Comparison of ENCODE assay signal across 17 mouse cellular contexts in genomic region chr5:91566591-91566990, GRCm38 (mm10). TPM values are rescaled to one million over a fixed set of nuclear protein-coding genes. Genes with fewer than 3 reads are reported as not detected.
DNase-seq lines count a peak whose midpoint lies in the region; ATAC-seq and TF ChIP-seq lines count a peak whose summit lies in the region.
"Had no signal": no experiment of that assay in that cellular context is flagged by ENCODE, and none has a peak within 500 bp of the region (broad histone marks: within the 10 kb centered on the region; RNA-seq: fewer than 3 reads in every experiment).

No protein-coding gene starts in this region.

- H3K27me3 ChIP-seq in kidney, postnatal 0 days (ENCODE audit: insufficient read depth, low read length), result no peaks in the 10 kb centered on the region
- no peaks in the 10 kb centered on the region for H3K27me3 ChIP-seq in intestine, embryonic 14.5 days (replicated peaks; ENCODE audit: control insufficient read depth, insufficient read depth, low read length)
- no peaks in the 10 kb centered on the region for H3K27me3 ChIP-seq in stomach, postnatal 0 days (ENCODE audit: control insufficient read depth, insufficient read depth, low read length)
- H3K27me3 ChIP-seq: limb, embryonic 12.5 days; liver, embryonic 13.5 days; megakaryocyte, embryonic 14.5 days; neural tube, embryonic 13.5 days had no signal

- TF ChIP-seq CTCF in kidney, postnatal 0 days (IDR thresholded peaks at IDR 0.05; ENCODE audit: low read depth), result no peak
- no peak for TF ChIP-seq CTCF in stomach, postnatal 0 days (IDR thresholded peaks at IDR 0.05; ENCODE audit: low read depth)

- H3K4me3 ChIP-seq in kidney, postnatal 0 days (replicated peaks; ENCODE audit: low read depth, low read length), result no peak overlapping the region
- H3K4me3 ChIP-seq in intestine, embryonic 14.5 days (ENCODE audit: low read depth, low read length), result no peak overlapping the region
- no peak overlapping the region for H3K4me3 ChIP-seq in stomach, postnatal 0 days (ENCODE audit: low read depth, low read length)
- H3K4me3 ChIP-seq: limb, embryonic 12.5 days; liver, embryonic 13.5 days; megakaryocyte, embryonic 14.5 days; neural tube, embryonic 13.5 days had no signal

- DNase-seq in kidney, postnatal 0 days (ENCODE audit: low spot score), result peak; percentile 2
- DNase-seq in kidney, postnatal 10 days, result no peak
- DNase-seq in adrenal gland, adult 18-20 months (ENCODE audit: low spot score in 2 of 2), result peak; percentile 20 to 23
- DNase-seq in intestine, embryonic 14.5 days (ENCODE audit: low spot score), result peak; percentile 68
- peak; percentile 48 for DNase-seq in stomach, postnatal 0 days (ENCODE audit: low spot score)
- DNase-seq in layer of hippocampus, adult 8-10 months (ENCODE audit: low spot score in 2 of 2), result no peak
- no peak for DNase-seq in natural killer cell, adult 2 months (ENCODE audit: low spot score in 2 of 2)
- DNase-seq: cerebellum, postnatal 10 days; kidney, adult 9 months; liver, embryonic 13.5 days; lung, postnatal 14 days; right cerebral cortex, postnatal 25 days had no signal

- no peak overlapping the region for H3K27ac ChIP-seq in kidney, postnatal 0 days
- H3K27ac ChIP-seq in intestine, embryonic 14.5 days (ENCODE audit: low read depth), result no peak overlapping the region
- H3K27ac ChIP-seq in stomach, postnatal 0 days (replicated peaks), result no peak overlapping the region
- H3K27ac ChIP-seq: hindbrain, postnatal 0 days; limb, embryonic 12.5 days; liver, embryonic 13.5 days; neural tube, embryonic 13.5 days had no signal

- no peak for ATAC-seq in kidney, postnatal 0 days (replicated peaks; ENCODE audit: low FRiP score, low read depth)
- ATAC-seq in intestine, embryonic 14.5 days (replicated peaks; ENCODE audit: low FRiP score, low TSS enrichment, low read depth), result peak; percentile 85; the same call in 1 of the 2 replicates
- peak; percentile 94 for ATAC-seq in stomach, postnatal 0 days (ENCODE audit: low FRiP score, low TSS enrichment)
- no peak for ATAC-seq in activated CD4-positive, CD25-positive, alpha-beta regulatory T cell, adult 4 months
- ATAC-seq: hindbrain, postnatal 0 days had no signal

- 43% methylated on average over 3 of the region's 3 CpGs for WGBS in kidney, postnatal 0 days
- 9% methylated on average over 3 of the region's 3 CpGs for WGBS in intestine, embryonic 14.5 days
- WGBS in stomach, postnatal 0 days, result 20% methylated on average over 3 of the region's 3 CpGs

- H3K9me3 ChIP-seq in kidney, postnatal 0 days (replicated peaks; ENCODE audit: low read length), result no peaks in the 10 kb centered on the region
- H3K9me3 ChIP-seq in intestine, embryonic 14.5 days (ENCODE audit: control insufficient read depth, low read length), result peaks cover 2% of the 10 kb centered on the region; the same call in 1 of the 2 replicates
- H3K9me3 ChIP-seq in stomach, postnatal 0 days (ENCODE audit: control insufficient read depth, low read length), result no peaks in the 10 kb centered on the region
- H3K9me3 ChIP-seq: liver, embryonic 13.5 days; neural tube, embryonic 13.5 days had no signal

- no peak overlapping the region for H3K4me2 ChIP-seq in kidney, postnatal 0 days (ENCODE audit: low read length)
- H3K4me2 ChIP-seq in intestine, embryonic 14.5 days (ENCODE audit: low read length), result no peak overlapping the region
- no peak overlapping the region for H3K4me2 ChIP-seq in stomach, postnatal 0 days (replicated peaks; ENCODE audit: low read depth)
- H3K4me2 ChIP-seq: limb, embryonic 12.5 days; liver, embryonic 13.5 days; neural tube, embryonic 13.5 days had no signal

- H3K4me1 ChIP-seq in kidney, postnatal 0 days (replicated peaks; ENCODE audit: insufficient read depth, low read length), result no peaks in the 10 kb centered on the region
- H3K4me1 ChIP-seq in intestine, embryonic 14.5 days (replicated peaks; ENCODE audit: control insufficient read depth, insufficient read depth, low read length), result peaks cover 43% of the 10 kb centered on the region
- H3K4me1 ChIP-seq in stomach, postnatal 0 days (replicated peaks; ENCODE audit: control insufficient read depth, insufficient read depth), result no peaks in the 10 kb centered on the region; the same call in 1 of the 2 replicates
- H3K4me1 ChIP-seq: liver, embryonic 13.5 days; neural tube, embryonic 13.5 days had no signal

- no peak for TF ChIP-seq EP300 in stomach, postnatal 0 days (optimal IDR thresholded peaks at IDR 0.05)

- H3K9ac ChIP-seq in kidney, postnatal 0 days (ENCODE audit: low read depth, low read length), result no peak overlapping the region
- no peak overlapping the region for H3K9ac ChIP-seq in intestine, embryonic 14.5 days (ENCODE audit: low read length)
- no peak overlapping the region for H3K9ac ChIP-seq in stomach, postnatal 0 days (ENCODE audit: low read length)
- H3K9ac ChIP-seq: limb, embryonic 12.5 days; liver, embryonic 13.5 days; neural tube, embryonic 13.5 days had no signal

- H3K36me3 ChIP-seq in kidney, postnatal 0 days (ENCODE audit: insufficient read depth, low read length), result no peaks in the 10 kb centered on the region
- no peaks in the 10 kb centered on the region for H3K36me3 ChIP-seq in intestine, embryonic 14.5 days (ENCODE audit: control insufficient read depth, insufficient read depth, low read length)
- H3K36me3 ChIP-seq in stomach, postnatal 0 days (ENCODE audit: control insufficient read depth, insufficient read depth, low read length), result no peaks in the 10 kb centered on the region
- H3K36me3 ChIP-seq: limb, embryonic 12.5 days; liver, embryonic 13.5 days; neural tube, embryonic 13.5 days had no signal

RNA-seq across cellular contexts. Expression of gene Parm1, which starts 49.2 kb away (rescaled TPM):
- polyA plus RNA-seq in kidney, postnatal 0 days (2015; fragmentation: Nextera tagmentation; extraction: Ambion mirVana), result 8.5 and 9.4 TPM in 2 replicates
- 100 to 1,000 TPM; 109 to 127 TPM for total RNA-seq in adrenal gland, adult 18-20 months (2021)
- 24.4 and 25.7 TPM in 2 replicates for polyA plus RNA-seq in intestine, embryonic 14.5 days (2014; fragmentation: Nextera tagmentation; extraction: Ambion mirVana)
- 24.7 and 26.2 TPM in 2 replicates for polyA plus RNA-seq in stomach, postnatal 0 days (2015; fragmentation: Nextera tagmentation; extraction: Ambion mirVana)
- total RNA-seq in layer of hippocampus, adult 8-10 months (2022), result 10 to 100 TPM; 41.6 to 61.3 (median 51.5) TPM
- not detected for polyA plus RNA-seq in activated CD4-positive, CD25-positive, alpha-beta regulatory T cell, adult 4 months (2017; shearing (Covaris generic))

Comparison
In these comparisons a context has a peak if more than half of its experiments do, and no peak if none do; other contexts are left out.
1. DNase-seq: peak in kidney, postnatal 0 days (single experiment), adrenal gland, adult 18-20 months (2 of 2), intestine, embryonic 14.5 days (single experiment) and stomach, postnatal 0 days (single experiment); none in kidney, postnatal 10 days (single experiment), layer of hippocampus, adult 8-10 months (0 of 2) and natural killer cell, adult 2 months (0 of 2).
2. ATAC-seq: peak in intestine, embryonic 14.5 days (single experiment) and stomach, postnatal 0 days (single experiment); none in kidney, postnatal 0 days (single experiment) and activated CD4-positive, CD25-positive, alpha-beta regulatory T cell, adult 4 months (single experiment).